Mouse (Mus musculus): ENCODE results near the gene Srpk2. TPM values are rescaled to one million over a fixed set of nuclear protein-coding genes. Genes with fewer than 3 reads are reported as not detected.
A peak's percentile ranks its signal among the peaks of the same experiment; 100 is the strongest.
"Not testable (repeated sequence)": the region's sequence is repeated elsewhere in the genome, so short reads cannot be mapped to it uniquely, and the experiment has no call there.

Gene Srpk2
- polyA plus RNA-seq, 1 experiment from 2014 or later = 5.7 TPM

DNA sequence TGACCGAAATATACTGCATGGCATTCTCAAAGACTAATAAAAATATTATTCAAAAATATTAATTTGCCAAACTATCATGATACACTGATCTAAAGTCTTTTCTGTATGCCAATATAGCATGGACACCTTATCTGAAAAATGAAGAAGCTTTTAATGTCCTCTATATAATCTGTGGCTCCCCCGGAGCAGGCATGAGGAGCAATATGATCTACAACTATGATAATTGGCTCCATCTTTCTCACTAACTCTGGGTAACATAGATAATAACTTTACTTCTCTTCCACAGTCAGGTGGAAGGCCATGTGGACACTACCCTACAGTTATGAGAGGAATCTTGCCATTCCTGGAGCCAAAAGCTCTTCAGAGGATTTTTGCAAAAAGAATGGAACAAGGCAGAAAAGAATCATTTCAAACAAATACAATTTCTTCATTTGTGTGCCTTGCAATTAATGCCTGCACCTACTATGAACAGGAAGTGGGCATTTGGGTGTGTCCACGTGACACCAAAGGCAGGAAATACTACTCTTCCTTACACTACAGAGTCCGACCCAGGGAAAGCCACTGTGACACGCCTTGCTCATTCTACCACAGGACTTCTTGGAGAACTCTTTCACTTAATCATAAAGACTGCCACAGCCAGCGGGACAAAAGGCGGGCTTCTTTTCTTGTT lies 80.2 kb downstream of the Srpk2 start:
- Histone ChIP-seq H3K27ac (replicated peaks) (no peak overlapping the region), H3K9me3 (replicated peaks) (no peaks in the 10 kb centered on the region), H3K36me3 (replicated peaks) (no peaks in the 10 kb centered on the region), H3K4me2 (peak overlapping the region; percentile 28), H3K4me1 (replicated peaks) (peaks cover 8% of the 10 kb centered on the region; the same call in 1 of the 2 replicates), H3K4me3 (replicated peaks) (no peak overlapping the region), H3K9ac (no peak overlapping the region), H3K27me3 (no peaks in the 10 kb centered on the region)
- ATAC-seq (ENCODE audit: insufficient read depth) = no peak
- WGBS (ENCODE audit: insufficient replicate concordance) = 28% methylated on average over 7 of the region's 7 CpGs

DNA sequence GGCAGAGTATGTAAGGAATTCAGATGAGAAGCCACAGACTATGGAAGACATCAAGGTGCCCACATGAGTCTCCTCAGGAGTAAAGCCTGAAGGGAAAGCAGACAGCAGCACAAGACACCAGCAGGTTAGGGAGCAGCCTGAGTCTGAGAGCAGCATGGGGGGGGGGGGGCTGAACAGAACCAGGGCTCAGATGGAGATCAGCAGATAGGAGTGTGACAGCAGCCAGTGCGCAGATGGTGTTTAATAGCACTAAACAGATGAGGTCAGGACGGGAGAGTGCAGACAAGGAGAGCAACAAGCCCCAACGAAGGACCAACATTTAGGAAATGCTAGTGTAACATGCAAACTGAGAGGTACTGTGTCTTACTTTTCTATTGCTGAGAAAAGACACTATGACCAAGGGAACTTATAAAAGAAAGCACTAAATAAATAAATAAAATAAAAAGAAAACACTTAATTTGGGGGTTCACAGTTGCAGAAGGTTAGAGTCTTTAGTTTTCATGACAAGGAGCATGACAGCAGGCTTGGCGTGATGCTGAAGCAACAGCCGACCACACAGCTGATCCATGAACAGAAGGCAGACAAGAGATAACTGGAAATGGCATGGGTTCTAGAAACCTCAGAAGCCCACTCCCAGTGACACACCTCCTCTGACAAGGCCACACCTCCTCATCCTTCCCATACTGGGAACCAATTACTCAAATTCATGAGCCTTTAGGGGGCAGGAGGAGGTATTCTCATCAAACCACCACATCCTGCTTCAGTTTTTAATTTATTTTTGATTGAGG lies 84.5 kb downstream of the Srpk2 start:
- ATAC-seq (ENCODE audit: insufficient read depth) = no peak
- 43% methylated on average over 5 of the region's 5 CpGs for WGBS (ENCODE audit: insufficient replicate concordance)

DNA sequence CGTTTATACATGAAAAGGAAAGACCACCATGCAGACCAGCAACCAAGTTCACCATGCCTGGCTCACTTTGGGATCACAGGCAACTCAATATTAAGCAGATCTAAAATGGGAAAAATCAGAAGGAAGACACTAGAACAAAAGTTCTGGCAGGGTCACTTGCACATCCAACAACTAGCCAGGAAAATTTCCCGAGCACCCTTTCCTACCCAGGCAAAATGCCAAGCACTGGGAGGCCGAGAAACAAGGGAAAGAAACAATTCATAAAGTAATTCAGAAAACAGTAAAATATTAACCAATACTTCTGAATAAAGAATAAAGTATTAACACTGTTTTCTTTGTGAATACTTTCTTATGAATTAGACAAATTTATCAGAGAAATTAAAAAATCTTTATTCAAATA lies 85.2 kb downstream of the Srpk2 start:
- H3K27ac ChIP-seq (replicated peaks) = no peak overlapping the region
- no peak overlapping the region for H3K9ac ChIP-seq
- H3K9me3 ChIP-seq (replicated peaks) = no peaks in the 10 kb centered on the region
- no peak overlapping the region for H3K4me2 ChIP-seq
- no peaks in the 10 kb centered on the region for H3K27me3 ChIP-seq
- ATAC-seq (ENCODE audit: insufficient read depth) = no peak
- no peak overlapping the region for H3K4me3 ChIP-seq (replicated peaks)
- WGBS (ENCODE audit: insufficient replicate concordance) = 56% methylated on average over 3 of the region's 3 CpGs
- peaks cover 19% of the 10 kb centered on the region for H3K4me1 ChIP-seq (replicated peaks)
- H3K36me3 ChIP-seq (replicated peaks) = no peaks in the 10 kb centered on the region

More for the DNA sequence above, 84.5 kb downstream of the Srpk2 start:
- H3K36me3 ChIP-seq (replicated peaks) = no peaks in the 10 kb centered on the region
- no peak overlapping the region for H3K9ac ChIP-seq
- no peak overlapping the region for H3K4me2 ChIP-seq
- no peaks in the 10 kb centered on the region for H3K9me3 ChIP-seq (replicated peaks)
- H3K27me3 ChIP-seq = no peaks in the 10 kb centered on the region
- no peak overlapping the region for H3K27ac ChIP-seq (replicated peaks)
- H3K4me3 ChIP-seq (replicated peaks) = no peak overlapping the region
- H3K4me1 ChIP-seq (replicated peaks) = peaks cover 24% of the 10 kb centered on the region

DNA sequence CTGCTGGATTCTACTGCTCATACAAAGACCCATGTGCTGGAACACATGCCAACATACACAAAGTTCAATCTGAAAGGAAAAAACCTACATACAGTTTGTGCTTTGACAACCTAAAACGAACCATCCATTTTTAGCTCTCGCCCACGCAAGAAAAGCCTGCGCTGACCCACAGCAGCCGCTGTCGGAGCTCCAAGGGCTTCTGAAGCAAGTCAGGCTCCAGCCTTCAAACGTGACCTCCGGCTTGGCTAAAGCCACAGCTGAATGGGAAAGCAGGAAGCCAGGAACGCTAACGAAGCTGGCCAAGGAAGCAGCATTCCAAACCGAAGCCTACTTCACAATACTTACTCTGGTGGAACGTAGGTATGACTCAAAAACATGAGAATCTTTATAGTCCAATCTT lies 85.9 kb downstream of the Srpk2 start:
- ATAC-seq (ENCODE audit: insufficient read depth) = no peak
- H3K27ac ChIP-seq (replicated peaks) = no peak overlapping the region
- H3K9ac ChIP-seq = no peak overlapping the region
- no peaks in the 10 kb centered on the region for H3K9me3 ChIP-seq (replicated peaks)
- H3K4me1 ChIP-seq (replicated peaks) = peaks cover 17% of the 10 kb centered on the region
- H3K27me3 ChIP-seq = no peaks in the 10 kb centered on the region
- no peaks in the 10 kb centered on the region for H3K36me3 ChIP-seq (replicated peaks)
- H3K4me2 ChIP-seq = no peak overlapping the region
- H3K4me3 ChIP-seq (replicated peaks) = no peak overlapping the region
- 56% methylated on average over 12 of the region's 12 CpGs for WGBS (ENCODE audit: insufficient replicate concordance)

DNA sequence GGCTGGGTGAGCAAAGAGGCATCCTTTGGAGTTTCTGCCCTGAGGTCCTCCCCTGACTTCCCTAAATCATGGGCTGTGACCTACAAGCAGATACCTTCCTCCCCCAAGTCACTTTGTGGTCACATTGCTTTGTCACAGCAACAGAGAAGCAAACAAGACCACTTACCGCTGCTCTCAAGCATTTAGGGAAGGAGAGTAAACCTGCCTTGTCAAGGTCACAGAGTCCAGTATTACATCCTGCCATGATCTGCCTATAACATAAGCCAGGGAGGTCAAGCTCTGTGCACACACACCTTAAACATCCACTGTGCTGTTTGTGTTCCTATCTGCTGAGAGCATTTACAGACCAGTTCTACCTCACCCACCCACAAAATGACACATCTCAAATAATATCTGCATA lies 86.4 kb downstream of the Srpk2 start:
- 7% methylated on average over 1 of the region's 1 CpGs for WGBS (ENCODE audit: insufficient replicate concordance)
- Histone ChIP-seq H3K36me3 (replicated peaks) (no peaks in the 10 kb centered on the region), H3K4me2 (no peak overlapping the region), H3K9ac (no peak overlapping the region), H3K27me3 (no peaks in the 10 kb centered on the region), H3K4me1 (replicated peaks) (peaks cover 17% of the 10 kb centered on the region), H3K4me3 (replicated peaks) (no peak overlapping the region), H3K27ac (replicated peaks) (no peak overlapping the region), H3K9me3 (replicated peaks) (no peaks in the 10 kb centered on the region)
- no peak for ATAC-seq (ENCODE audit: insufficient read depth)

DNA sequence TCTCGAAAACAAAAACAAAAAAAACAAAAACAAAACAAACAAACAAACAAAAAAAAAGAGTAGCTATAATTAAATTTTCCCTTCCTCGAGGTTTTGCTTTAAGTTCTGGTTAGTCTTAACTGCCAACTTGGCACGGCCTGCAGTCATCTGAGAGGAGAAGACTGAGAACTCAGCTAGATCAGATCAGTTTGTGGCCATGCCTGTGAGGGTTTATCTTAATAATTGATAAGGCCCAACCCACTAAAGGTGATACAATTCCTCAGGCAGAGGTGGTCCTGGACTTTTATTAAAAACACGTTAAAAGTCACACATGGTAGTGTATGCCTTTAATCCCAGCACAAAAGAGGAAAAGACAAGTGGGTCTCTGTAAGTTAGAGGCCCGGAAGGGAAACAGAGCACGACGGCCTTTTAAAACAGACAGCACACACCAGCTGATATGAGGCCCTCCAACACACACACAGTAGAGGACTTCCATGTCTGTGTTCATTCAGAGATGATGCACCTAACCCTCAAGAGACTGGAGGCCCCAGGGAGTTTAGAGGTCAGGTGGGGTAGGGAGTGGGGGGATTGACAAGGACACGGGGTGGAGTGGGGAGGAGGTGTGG lies 87.1 kb downstream of the Srpk2 start:
- Histone ChIP-seq H3K4me1 (replicated peaks) (peaks cover 17% of the 10 kb centered on the region), H3K27me3 (no peaks in the 10 kb centered on the region), H3K9ac (no peak overlapping the region), H3K36me3 (replicated peaks) (no peaks in the 10 kb centered on the region), H3K27ac (replicated peaks) (no peak overlapping the region), H3K4me3 (replicated peaks) (no peak overlapping the region), H3K4me2 (no peak overlapping the region), H3K9me3 (replicated peaks) (no peaks in the 10 kb centered on the region)
- ATAC-seq (ENCODE audit: insufficient read depth) = no peak
- WGBS (ENCODE audit: insufficient replicate concordance) = 44% methylated on average over 8 of the region's 8 CpGs

DNA sequence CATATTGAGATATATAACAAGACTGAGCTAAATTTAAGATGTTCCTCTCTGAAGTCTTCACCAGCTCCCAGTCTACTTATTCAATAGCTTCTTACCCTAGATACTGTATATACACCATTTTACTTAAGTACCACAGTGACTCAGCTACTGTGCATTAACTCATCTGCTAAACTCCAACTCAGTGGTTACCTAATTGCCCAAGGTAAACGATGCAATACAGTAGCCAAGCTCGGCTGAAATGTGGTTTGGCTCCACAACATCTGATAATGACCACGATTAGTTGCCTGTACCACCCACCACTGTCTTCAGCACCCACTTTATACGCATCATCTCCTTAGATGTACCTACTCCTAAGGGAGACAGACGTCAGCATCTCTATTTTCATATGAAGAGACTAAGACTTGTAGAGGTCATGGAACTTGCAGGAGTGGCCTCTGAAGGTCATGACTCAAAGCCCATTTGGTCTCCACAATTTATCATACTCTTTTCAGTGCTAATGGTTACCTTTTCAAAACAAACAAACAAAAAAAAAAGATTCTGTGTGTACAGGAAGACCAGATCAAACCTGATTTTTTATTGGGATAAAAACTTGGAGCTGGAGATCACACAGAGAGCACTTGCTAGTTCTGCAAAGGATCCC lies 88.0 kb downstream of the Srpk2 start:
- Histone ChIP-seq H3K9ac (no peak overlapping the region), H3K27ac (replicated peaks) (no peak overlapping the region), H3K9me3 (replicated peaks) (no peaks in the 10 kb centered on the region), H3K4me2 (no peak overlapping the region), H3K4me3 (replicated peaks) (no peak overlapping the region), H3K4me1 (replicated peaks) (peaks cover 17% of the 10 kb centered on the region), H3K27me3 (no peaks in the 10 kb centered on the region), H3K36me3 (replicated peaks) (no peaks in the 10 kb centered on the region)
- no peak for ATAC-seq (ENCODE audit: insufficient read depth)
- 41% methylated on average over 5 of the region's 5 CpGs for WGBS (ENCODE audit: insufficient replicate concordance)

DNA sequence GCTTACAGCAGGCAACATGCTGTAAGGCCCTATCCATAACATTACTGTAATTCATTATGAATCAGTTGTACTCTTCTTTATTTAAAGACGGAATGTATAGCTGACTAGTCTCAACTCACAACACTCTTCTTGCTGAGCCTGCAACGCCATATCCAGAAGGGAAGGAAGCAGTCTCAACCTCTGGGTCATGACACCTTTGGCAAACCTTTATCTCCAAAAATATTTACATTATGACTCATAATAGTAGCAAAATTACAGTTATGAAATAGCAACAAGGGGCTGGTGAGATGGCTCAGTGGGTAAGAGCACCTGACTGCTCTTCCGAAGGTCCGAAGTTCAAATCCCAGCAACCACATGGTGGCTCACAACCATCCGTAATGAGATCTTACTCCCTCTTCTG lies 94.1 kb downstream of the Srpk2 start:
- H3K27me3 ChIP-seq; H3K9me3 ChIP-seq (replicated peaks); H3K9ac ChIP-seq; H3K4me1 ChIP-seq (replicated peaks); H3K27ac ChIP-seq (replicated peaks); H3K4me2 ChIP-seq; ATAC-seq (ENCODE audit: insufficient read depth); H3K36me3 ChIP-seq (replicated peaks); H3K4me3 ChIP-seq (replicated peaks): not testable (repeated sequence)
- 78% methylated on average over 5 of the region's 5 CpGs for WGBS (ENCODE audit: insufficient replicate concordance)

DNA sequence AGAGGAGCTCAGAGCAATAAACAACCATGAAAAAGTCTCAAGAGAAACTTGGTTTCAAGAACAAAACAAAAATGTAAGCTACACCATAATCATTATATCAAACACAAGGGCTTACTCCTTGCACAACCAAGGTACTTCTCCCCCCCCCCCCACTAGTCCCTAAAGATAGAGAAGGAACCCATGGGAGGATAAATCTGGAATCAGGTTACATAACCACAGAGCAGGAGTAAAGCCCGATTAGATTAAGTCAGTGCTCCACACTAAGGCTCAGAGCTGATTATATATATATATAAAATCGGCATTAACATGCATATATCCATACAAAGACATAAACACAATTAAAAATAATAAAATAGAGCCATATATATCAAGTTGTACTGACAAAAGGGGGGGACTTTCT lies 96.8 kb downstream of the Srpk2 start:
- Histone ChIP-seq H3K36me3 (replicated peaks) (no peaks in the 10 kb centered on the region), H3K27ac (replicated peaks) (no peak overlapping the region)
- WGBS (ENCODE audit: insufficient replicate concordance) = 65% methylated on average over 2 of the region's 2 CpGs

DNA sequence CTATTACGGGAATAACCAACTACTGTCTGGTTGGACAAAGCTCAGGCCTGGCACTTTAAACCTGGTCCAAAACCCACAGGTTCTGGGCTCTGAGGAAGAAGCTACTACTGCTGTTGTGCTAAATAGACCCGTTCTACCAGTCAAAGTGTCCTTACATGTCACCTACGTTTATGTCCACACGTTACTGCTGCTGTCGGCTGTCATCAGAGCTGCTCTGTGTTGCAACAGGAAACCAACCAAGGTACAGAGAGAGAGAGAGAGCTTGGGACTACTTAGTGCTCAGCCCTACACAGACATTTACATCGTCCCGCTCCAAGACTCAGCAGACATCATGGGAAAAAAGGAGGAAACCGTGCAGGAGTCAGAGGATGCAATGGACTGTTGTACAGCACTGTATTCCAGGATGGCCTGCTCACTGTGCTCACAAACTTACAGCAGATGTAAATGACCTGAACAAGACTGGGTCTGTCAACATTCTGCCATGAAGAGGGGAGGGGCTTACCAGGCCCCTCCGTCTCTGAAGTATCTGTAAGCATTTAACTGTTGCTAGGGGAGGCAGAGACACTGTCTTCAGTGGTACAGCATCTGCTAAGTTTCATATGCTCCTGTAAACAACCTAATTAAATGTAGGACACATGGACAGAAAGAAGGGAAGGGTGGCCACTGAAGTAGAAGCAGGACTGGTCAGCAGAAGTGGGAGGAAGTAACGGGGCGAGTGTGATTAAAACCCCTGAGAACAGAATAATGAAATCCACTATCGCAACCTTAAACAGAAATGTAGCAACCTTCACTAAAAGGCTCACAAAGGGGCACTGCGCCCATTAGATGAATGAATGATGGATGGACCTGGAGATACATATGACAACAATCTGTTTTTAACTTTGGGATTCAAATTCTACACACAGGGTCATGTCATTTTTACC lies 97.6 kb downstream of the Srpk2 start:
- Histone ChIP-seq H3K9ac (no peak overlapping the region), H3K27me3 (no peaks in the 10 kb centered on the region), H3K4me2 (no peak overlapping the region; the same call in 1 of the 2 replicates), H3K27ac (replicated peaks) (no peak overlapping the region), H3K4me3 (replicated peaks) (no peak overlapping the region), H3K9me3 (replicated peaks) (no peaks in the 10 kb centered on the region), H3K4me1 (replicated peaks) (no peaks in the 10 kb centered on the region), H3K36me3 (replicated peaks) (no peaks in the 10 kb centered on the region)
- 62% methylated on average over 13 of the region's 13 CpGs for WGBS (ENCODE audit: insufficient replicate concordance)
- no peak for ATAC-seq (ENCODE audit: insufficient read depth)

More for the DNA sequence above, 96.8 kb downstream of the Srpk2 start:
- Histone ChIP-seq H3K27me3 (no peaks in the 10 kb centered on the region), H3K9me3 (replicated peaks) (no peaks in the 10 kb centered on the region), H3K4me3 (replicated peaks) (no peak overlapping the region), H3K9ac (no peak overlapping the region), H3K4me2 (no peak overlapping the region), H3K4me1 (replicated peaks) (no peaks in the 10 kb centered on the region)
- no peak for ATAC-seq (ENCODE audit: insufficient read depth)
